Mouse (Mus musculus): ENCODE measurements at regions not wholly inside any gene's neighbourhood (a gene's known extent, or its start where the extent isn't known, plus 50 kb on each side); places are given as distances from the start of the nearest gene placed in this dataset.

DNA sequence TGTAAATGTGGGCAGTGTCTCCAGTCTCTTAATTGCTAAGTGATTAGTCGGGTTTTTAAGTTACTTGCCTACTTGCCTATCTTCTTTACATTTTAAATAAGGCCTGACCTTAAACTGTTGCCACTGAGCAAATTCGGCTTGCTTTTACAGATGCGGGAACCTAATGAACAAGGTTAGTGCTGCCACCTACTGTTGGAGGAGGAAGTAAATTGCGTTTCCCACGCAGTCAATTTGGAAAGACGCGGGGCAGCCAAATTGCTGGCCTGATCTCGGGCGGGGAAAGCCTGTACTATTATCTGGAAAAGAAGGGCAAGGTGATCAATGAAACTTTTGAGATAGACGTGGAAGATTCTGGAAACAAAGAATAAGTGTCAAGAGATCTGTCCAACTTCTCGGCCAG, 79.5 kb upstream of the Slc38a4 start:
- no peak for ATAC-seq (ENCODE audit: insufficient number of reproducible peaks, low FRiP score, low TSS enrichment)

DNA sequence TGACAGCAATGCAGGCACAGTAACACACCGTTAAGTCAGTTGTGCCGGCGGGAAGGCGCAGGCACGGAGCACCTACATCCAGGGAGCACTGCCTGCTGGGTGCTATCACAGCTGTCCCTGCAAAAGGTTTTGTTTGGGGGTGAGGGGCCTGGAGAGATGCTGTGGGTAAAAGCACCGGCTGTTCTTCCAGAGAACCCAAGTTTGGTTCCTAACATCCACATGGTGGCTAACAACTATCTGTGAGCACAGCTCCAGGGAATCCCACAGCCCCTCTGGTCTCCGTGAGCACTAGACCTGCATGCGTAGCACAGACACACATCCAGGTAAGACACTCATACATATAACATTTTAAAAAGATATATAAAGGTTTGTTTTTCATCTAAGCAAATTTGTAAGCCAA, 72.0 kb upstream of the Slc38a4 start:
- ATAC-seq (ENCODE audit: insufficient number of reproducible peaks, low FRiP score, low TSS enrichment) = no peak

DNA sequence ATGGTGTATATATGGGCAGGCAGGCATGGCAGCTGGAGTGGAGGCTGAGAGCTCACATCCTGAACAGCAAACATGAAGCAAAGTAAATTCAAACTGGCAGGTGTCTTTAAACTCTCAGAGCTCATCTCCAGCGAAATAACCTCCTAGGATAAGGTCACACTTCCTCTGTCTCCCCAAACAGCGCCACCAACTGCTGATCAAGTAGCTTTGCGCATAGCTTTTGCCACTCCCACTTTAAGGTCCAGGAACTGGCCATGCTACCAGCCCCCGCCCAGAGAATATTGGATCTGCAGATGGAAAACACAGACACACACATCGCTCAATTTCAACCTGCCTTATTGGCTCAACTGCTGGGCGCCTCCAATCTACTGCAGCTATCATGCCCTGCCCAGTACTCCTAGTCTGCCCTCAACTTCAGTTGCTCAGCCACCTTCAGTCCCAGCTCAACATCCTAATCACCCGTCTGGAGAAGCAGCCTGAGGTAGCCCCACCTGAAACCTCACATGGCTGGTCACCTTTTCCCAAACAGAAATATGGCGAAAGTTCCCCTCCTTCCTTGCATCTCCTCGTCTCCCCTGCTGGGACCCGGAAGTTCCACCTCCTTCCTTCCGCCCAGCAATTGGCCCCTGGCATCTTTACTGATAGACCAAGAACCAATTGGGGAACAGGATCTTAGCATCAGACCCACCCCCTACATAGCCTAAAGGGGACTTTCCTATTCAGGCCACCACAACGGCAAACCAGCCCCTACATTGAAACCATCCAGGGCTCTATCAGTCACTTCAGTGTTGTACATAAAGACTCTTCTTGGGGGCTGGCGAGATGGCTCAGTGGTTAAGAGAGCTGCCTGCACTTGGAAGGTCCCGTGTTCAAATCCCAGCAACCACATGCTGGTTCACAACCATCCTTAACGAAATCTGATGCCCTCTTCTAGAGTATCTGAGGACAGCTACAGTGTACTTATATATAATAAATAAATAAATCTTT, 70.4 kb upstream of the Slc38a4 start:
- ATAC-seq (ENCODE audit: insufficient number of reproducible peaks, low FRiP score, low TSS enrichment) = no peak

DNA sequence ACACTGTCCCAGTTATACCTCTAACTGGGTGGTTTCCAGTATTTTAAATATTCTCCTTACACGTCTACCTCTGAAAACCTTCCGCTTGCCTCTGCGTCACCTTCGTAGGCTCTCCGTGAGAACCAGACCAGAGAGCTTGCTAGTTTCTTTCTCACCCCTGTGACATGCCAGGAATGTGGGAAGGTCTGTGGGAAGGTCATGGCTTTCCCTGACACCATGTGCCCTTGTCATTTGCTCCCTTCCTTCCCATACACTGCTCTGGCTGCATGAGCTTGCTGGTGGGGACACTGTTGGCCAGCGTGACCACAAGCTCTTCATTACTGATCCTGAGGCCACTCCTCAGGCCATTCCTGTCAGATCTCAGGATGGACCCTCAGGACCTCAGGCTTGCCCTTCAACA, 66.5 kb upstream of the Slc38a4 start:
- no peak for ATAC-seq (ENCODE audit: insufficient number of reproducible peaks, low FRiP score, low TSS enrichment)

DNA sequence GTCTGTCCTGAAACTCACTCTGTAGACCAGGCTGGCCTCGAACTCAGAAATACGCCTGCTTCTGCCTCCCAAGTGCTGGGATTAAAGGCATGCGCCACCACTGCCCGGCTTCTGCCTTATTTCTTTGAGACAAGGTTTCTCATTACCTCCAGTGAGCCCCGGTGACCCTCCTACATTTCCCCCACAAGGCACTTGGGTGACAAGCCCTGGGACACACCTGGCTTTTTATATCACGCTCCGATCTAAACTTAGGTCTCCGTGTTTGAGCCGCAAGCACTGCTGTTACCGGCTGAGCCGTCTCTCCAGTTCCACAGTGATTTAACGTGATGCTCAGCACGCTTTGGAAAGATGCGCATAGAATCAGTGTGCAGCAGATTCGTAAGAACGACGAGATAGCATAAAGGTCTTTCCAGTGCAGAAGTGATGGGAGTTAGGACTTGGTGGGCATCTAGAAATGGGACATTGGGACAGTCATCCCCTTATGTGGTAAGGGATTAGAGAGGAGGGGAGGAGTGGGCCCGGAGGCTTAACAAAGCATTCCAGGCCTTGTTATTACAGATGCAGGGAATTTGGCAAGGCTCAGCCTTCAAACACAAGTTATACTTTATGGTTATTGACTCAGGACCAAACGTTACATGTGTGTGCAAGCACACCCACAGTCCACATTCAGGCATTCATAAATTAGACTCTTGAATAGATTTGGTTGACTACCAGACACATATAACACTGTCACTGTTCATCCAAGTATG, 56.9 kb upstream of the Slc38a4 start:
- no peak for ATAC-seq (ENCODE audit: insufficient number of reproducible peaks, low FRiP score, low TSS enrichment)

DNA sequence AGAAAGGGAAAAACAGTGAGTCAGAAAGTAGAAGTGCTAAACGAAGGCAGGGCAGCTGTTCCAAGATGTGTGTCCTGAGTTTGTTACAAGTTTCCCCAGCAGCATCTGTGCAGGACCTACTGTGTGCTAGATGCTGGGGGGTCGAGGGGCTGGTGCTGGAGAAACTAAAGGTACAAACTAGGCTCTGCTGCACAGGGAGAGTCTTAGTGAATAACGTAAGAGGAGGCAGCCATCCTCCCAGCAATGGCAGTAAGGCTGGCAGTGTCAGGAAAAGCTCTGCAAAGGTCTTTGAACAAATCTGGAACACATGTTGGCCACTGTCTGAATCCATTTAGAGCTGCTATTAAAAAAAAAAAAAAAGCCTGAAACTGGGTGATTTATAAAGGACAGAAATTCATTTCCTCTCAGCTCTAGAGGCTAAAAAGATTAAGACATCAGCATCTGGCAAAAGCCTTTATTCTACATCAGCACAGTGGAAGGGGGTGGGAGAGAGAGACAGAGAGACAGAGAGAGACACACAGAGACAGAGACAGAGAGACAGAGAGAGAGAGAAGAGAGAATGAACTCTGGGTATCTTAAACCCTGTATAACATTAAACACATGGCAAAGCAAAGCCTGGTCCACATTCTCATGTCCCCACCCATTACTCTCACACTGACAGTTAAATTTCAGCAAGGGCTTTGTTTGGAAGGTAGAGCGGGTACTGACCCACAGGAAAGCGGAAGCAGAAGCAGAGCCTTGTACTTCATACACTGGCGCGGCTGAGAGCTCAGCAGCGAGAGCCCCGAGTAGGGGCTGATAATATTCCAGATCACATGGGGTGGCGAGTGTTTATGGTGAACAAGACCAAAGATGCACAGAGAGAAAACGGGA, 55.8 kb upstream of the Slc38a4 start:
- ATAC-seq (ENCODE audit: insufficient number of reproducible peaks, low FRiP score, low TSS enrichment) = no peak

DNA sequence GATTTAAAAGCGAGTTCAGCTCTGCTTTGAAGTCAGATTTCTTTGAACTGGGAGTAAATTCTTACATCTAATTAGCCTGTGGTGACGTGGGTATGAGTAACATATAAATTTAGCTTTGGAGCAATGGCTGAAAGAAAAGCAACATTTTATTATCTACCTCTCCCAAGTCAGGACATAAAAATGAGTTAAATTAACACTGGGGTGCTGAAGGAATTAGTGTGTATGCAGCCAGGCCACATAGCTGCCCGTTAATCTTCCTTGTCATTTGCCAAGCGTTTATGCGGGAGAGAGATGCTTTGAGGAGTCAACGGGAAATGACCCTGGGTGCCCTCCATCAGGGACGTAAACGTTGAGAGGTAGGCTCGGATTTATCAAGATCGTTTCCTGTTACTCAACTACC, 52.0 kb upstream of the Slc38a4 start:
- no peak for ATAC-seq (ENCODE audit: insufficient number of reproducible peaks, low FRiP score, low TSS enrichment)

DNA sequence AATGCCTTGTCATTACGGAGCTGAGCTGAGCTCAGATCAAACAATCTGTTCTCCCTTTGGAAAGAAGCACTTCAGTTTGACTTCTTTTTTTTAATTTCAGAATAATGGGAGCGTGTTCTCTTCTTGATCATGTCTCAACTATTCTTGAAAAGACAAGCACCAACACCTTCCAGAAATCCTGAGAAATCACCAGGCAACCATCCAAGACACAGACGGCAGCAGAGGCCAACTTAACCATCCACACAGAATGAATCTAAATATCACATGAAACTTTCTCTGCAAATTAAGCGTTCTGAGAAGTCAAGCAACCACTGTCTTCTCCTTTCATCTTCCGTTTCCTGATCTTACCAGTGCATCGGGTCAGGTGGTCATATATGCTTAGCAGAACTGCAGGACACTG, 50.8 kb upstream of the Slc38a4 start:
- ATAC-seq (ENCODE audit: insufficient number of reproducible peaks, low FRiP score, low TSS enrichment) = no peak

Data from cerebellum, adult (tissue).